Mouse (Mus musculus): ENCODE results near the gene Agtrap. TPM values are rescaled to one million over a fixed set of nuclear protein-coding genes. Genes with fewer than 3 reads are reported as not detected.
"Not testable (repeated sequence)": the region's sequence is repeated elsewhere in the genome, so short reads cannot be mapped to it uniquely, and the experiment has no call there.

Gene Agtrap
- polyA plus RNA-seq, 1 experiment from 2014 or later = 27.7 TPM

- Histone ChIP-seq H3K4me2 (replicated peaks; ENCODE audit: low read depth) (no peak overlapping the region), H3K9me3 (ENCODE audit: control insufficient read depth) (no peaks in the 10 kb centered on the region), H3K4me3 (ENCODE audit: low read depth, low read length) (no peak overlapping the region), H3K9ac (ENCODE audit: low read depth, low read length) (no peak overlapping the region), H3K27ac (ENCODE audit: low read depth, low read length) (peak overlapping the region; percentile 37), H3K36me3 (ENCODE audit: control insufficient read depth, insufficient read depth) (peaks cover 69% of the 10 kb centered on the region), H3K4me1 (replicated peaks; ENCODE audit: control insufficient read depth, insufficient read depth, low read length) (no peaks in the 10 kb centered on the region), H3K27me3 (replicated peaks; ENCODE audit: control insufficient read depth, insufficient read depth, low read length) (no peaks in the 10 kb centered on the region)
- 85% methylated on average over 13 of the region's 13 CpGs for WGBS
- peak; percentile 56 for ATAC-seq
- TF ChIP-seq CTCF (IDR thresholded peaks at IDR 0.05; ENCODE audit: low read depth) = no peak
Measured at GRCm38 (mm10) chr4:148051046-148051776, 36.6 kb downstream of the Agtrap start.

- Histone ChIP-seq H3K36me3 (ENCODE audit: control insufficient read depth, insufficient read depth) (peaks cover 67% of the 10 kb centered on the region), H3K27ac (ENCODE audit: low read depth, low read length) (peak overlapping the region; percentile 75)
- H3K9ac ChIP-seq (ENCODE audit: low read depth, low read length); H3K9me3 ChIP-seq (ENCODE audit: control insufficient read depth); H3K4me2 ChIP-seq (replicated peaks; ENCODE audit: low read depth); H3K27me3 ChIP-seq (replicated peaks; ENCODE audit: control insufficient read depth, insufficient read depth, low read length); H3K4me3 ChIP-seq (ENCODE audit: low read depth, low read length); H3K4me1 ChIP-seq (replicated peaks; ENCODE audit: control insufficient read depth, insufficient read depth, low read length): not testable (repeated sequence)
- 67% methylated on average over 3 of the region's 3 CpGs for WGBS
- peak; percentile 76 for ATAC-seq
Measured at GRCm38 (mm10) chr4:148050396-148050914, 37.4 kb downstream of the Agtrap start.

- 57% methylated on average over 4 of the region's 4 CpGs for WGBS
- H3K27ac ChIP-seq (ENCODE audit: low read depth, low read length) = no peak overlapping the region; the same call in 1 of the 2 replicates
- no peak overlapping the region for H3K4me2 ChIP-seq (replicated peaks; ENCODE audit: low read depth)
- H3K4me1 ChIP-seq (replicated peaks; ENCODE audit: control insufficient read depth, insufficient read depth, low read length) = no peaks in the 10 kb centered on the region
- peaks cover 43% of the 10 kb centered on the region for H3K36me3 ChIP-seq (ENCODE audit: control insufficient read depth, insufficient read depth)
- H3K9ac ChIP-seq (ENCODE audit: low read depth, low read length) = no peak overlapping the region
- ATAC-seq = no peak
- no peaks in the 10 kb centered on the region for H3K27me3 ChIP-seq (replicated peaks; ENCODE audit: control insufficient read depth, insufficient read depth, low read length)
- no peak for TF ChIP-seq CTCF (IDR thresholded peaks at IDR 0.05; ENCODE audit: low read depth)
- no peak overlapping the region for H3K4me3 ChIP-seq (ENCODE audit: low read depth, low read length)
- H3K9me3 ChIP-seq (ENCODE audit: control insufficient read depth) = no peaks in the 10 kb centered on the region
Measured at GRCm38 (mm10) chr4:148046450-148047031, 41.3 kb downstream of the Agtrap start.

DNA sequence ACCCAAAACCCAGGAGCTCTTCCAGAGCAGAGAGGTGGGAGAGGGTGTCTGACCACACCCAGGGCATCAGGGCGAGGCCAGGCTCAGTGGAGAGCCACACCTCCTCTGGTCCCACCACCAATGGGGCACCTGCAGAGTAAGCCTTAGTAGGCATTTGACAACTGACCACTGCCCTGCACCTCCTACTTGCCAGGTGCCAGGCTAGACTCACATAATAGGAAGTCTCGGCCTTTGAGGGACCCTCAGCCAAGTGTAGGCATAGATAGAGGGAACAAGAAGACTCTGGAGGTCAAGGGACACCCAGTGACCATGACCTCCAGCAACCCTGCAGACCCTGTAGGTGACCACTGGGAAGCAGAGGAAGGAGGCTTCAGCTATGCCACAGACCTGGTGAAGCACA lies 43.7 kb downstream of the Agtrap start:
- Histone ChIP-seq H3K4me2 (replicated peaks; ENCODE audit: low read depth) (no peak overlapping the region), H3K27ac (ENCODE audit: low read depth, low read length) (no peak overlapping the region), H3K27me3 (replicated peaks; ENCODE audit: control insufficient read depth, insufficient read depth, low read length) (no peaks in the 10 kb centered on the region), H3K9me3 (ENCODE audit: control insufficient read depth) (no peaks in the 10 kb centered on the region), H3K4me1 (replicated peaks; ENCODE audit: control insufficient read depth, insufficient read depth, low read length) (peaks cover 11% of the 10 kb centered on the region; the same call in 1 of the 2 replicates), H3K9ac (ENCODE audit: low read depth, low read length) (no peak overlapping the region), H3K4me3 (ENCODE audit: low read depth, low read length) (no peak overlapping the region), H3K36me3 (ENCODE audit: control insufficient read depth, insufficient read depth) (peaks cover 33% of the 10 kb centered on the region)
- WGBS = 90% methylated on average over 2 of the region's 2 CpGs
- TF ChIP-seq CTCF (IDR thresholded peaks at IDR 0.05; ENCODE audit: low read depth) = no peak
- no peak for ATAC-seq

DNA sequence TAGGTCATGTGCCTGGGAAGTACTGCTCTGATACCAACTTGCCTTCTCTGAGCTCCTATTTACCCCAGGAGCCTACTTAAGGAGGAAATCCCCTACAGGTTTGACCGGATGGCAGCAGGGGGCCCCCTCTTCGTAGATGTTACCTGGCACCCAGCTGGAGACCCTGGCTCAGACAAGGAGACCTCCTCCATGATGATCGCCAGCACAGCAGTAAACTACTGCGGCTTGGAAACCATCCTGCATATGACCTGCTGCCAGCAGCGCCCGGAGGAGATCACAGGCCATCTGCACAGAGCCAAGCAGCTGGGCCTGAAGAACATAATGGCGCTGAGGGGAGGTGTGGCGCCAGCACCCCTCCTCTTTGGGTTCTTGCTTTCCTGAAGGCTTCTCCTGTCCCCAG lies 44.5 kb downstream of the Agtrap start:
- not testable (repeated sequence) for H3K4me2 ChIP-seq (replicated peaks; ENCODE audit: low read depth); ATAC-seq; H3K27ac ChIP-seq (ENCODE audit: low read depth, low read length); H3K9ac ChIP-seq (ENCODE audit: low read depth, low read length); H3K4me3 ChIP-seq (ENCODE audit: low read depth, low read length); H3K9me3 ChIP-seq (ENCODE audit: control insufficient read depth); H3K27me3 ChIP-seq (replicated peaks; ENCODE audit: control insufficient read depth, insufficient read depth, low read length)
- Histone ChIP-seq H3K36me3 (ENCODE audit: control insufficient read depth, insufficient read depth) (peaks cover 26% of the 10 kb centered on the region), H3K4me1 (replicated peaks; ENCODE audit: control insufficient read depth, insufficient read depth, low read length) (peaks cover 11% of the 10 kb centered on the region; the same call in 1 of the 2 replicates)
- WGBS = 85% methylated on average over 6 of the region's 8 CpGs

DNA sequence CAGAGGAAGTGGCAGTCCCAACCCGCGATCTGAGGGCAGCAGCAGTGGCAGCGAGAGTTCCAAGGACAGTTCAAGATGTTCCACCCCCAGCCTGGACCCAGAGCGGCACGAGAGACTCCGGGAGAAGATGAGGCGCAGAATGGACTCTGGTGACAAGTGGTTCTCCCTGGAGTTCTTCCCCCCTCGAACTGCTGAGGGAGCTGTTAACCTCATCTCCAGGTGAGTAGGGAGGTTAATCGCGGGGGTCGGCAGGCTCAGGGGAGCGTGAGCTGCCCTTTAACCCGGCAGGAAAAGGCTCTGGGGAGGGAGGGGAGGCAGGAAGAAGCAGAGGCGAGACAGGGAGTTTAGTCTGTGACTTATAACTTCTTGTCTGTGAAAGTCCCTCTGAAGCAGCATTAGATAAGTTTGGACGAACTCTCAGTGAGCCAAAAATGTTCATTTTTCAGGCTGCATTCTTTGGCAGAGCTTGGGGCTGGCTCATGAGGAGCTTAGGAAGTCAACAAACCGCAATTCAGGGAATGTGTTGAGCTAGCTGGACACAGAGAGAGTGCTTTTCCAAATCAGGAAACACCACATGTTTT lies 46.1 kb downstream of the Agtrap start:
- H3K4me3 ChIP-seq (ENCODE audit: low read depth, low read length) = peak overlapping the region; percentile 46
- no peak for ATAC-seq
- WGBS = 9% methylated on average over 16 of the region's 16 CpGs
- H3K27me3 ChIP-seq (replicated peaks; ENCODE audit: control insufficient read depth, insufficient read depth, low read length) = no peaks in the 10 kb centered on the region
- no peaks in the 10 kb centered on the region for H3K9me3 ChIP-seq (ENCODE audit: control insufficient read depth)
- 0 out of 2 replicates have a peak, but pooled peaks have one; percentile 13 for TF ChIP-seq CTCF (IDR thresholded peaks at IDR 0.05; ENCODE audit: low read depth)
- H3K36me3 ChIP-seq (ENCODE audit: control insufficient read depth, insufficient read depth) = peaks cover 20% of the 10 kb centered on the region
- peak overlapping the region; percentile 40; the same call in 1 of the 2 replicates for H3K9ac ChIP-seq (ENCODE audit: low read depth, low read length)
- H3K27ac ChIP-seq (ENCODE audit: low read depth, low read length) = peak overlapping the region; percentile 62; the same call in 1 of the 2 replicates
- peaks cover 15% of the 10 kb centered on the region; the same call in 1 of the 2 replicates for H3K4me1 ChIP-seq (replicated peaks; ENCODE audit: control insufficient read depth, insufficient read depth, low read length)
- H3K4me2 ChIP-seq (replicated peaks; ENCODE audit: low read depth) = peak overlapping the region; percentile 92
